Mouse (Mus musculus) heart, embryonic 16.5 days (tissue): ENCODE measurements around the gene Pmch. TPM values are rescaled to one million over a fixed set of nuclear protein-coding genes. Genes with fewer than 3 reads are reported as not detected.

Source experiments
- ATAC-seq: fragments of 200-750 bp; cut with Nextera tagmentation; replicated peaks from 2 replicates; pipeline ENCODE4 v1.8.0; 2017; ENCODE audit warnings: moderate number of reproducible peaks; ENCODE audit not compliant: insufficient read depth, low FRiP score; ENCODE audit errors: extremely low read depth
- H3K27ac ChIP-seq: fragments of 300-500 bp; sonication (generic); 2 replicates; pipeline ENCODE4 v1.5.1; 2014; ENCODE audit warnings: mild to moderate bottlenecking, low read length, control low read depth, moderate library complexity
- H3K27me3 ChIP-seq: fragments of 300-500 bp; sonication (generic); 2 replicates; pipeline ENCODE4 v1.6.1; 2014; ENCODE audit warnings: low read length, mixed read lengths; ENCODE audit not compliant: control insufficient read depth, insufficient read depth
- H3K36me3 ChIP-seq: fragments of 300-500 bp; sonication (generic); 2 replicates; pipeline ENCODE4 v1.6.1; 2014; ENCODE audit not compliant: control insufficient read depth, insufficient read depth
- H3K4me1 ChIP-seq: fragments of 300-500 bp; sonication (generic); 2 replicates; pipeline ENCODE4 v1.6.1; 2014; ENCODE audit warnings: low read length, mixed read lengths; ENCODE audit not compliant: control insufficient read depth, insufficient read depth
- H3K4me2 ChIP-seq: fragments of 300-500 bp; sonication (generic); 2 replicates; pipeline ENCODE4 v1.6.1; 2014; ENCODE audit warnings: low read depth, mild to moderate bottlenecking, control low read depth, low read length
- H3K4me3 ChIP-seq: fragments of 300-500 bp; sonication (generic); 2 replicates; pipeline ENCODE4 v1.5.1; 2014; ENCODE audit warnings: mild to moderate bottlenecking, control low read depth, low read length
- H3K9ac ChIP-seq: fragments of 300-500 bp; sonication (generic); 2 replicates; pipeline ENCODE4 v1.6.1; 2014; ENCODE audit warnings: low read length, control low read depth
- H3K9me3 ChIP-seq: fragments of 300-500 bp; sonication (generic); replicated peaks from 2 replicates; pipeline ENCODE4 v1.6.1; 2016; ENCODE audit warnings: low read length; ENCODE audit not compliant: control insufficient read depth
- WGBS: fragments of 180-500 bp; shearing (Covaris S2); extraction: QIAGEN DNeasy Blood & Tissue Kit; methylation state at CpG from one replicate; pipeline ENCODE4 v1.1.7; 2014; 5-methylcytosine and 5-hydroxymethylcytosine counted together
- polyA plus RNA-seq: library from polyadenylated mRNA; unstranded; fragments of >200 nt; fragmentation: Nextera tagmentation; extraction: Ambion mirVana; gene quantifications from 2 replicates; pipeline ENCODE4 v1.2.1, GENCODE M21; 2015

Pmch gene
- 0.33 TPM in 1 of 2 replicates, not detected in the other for polyA plus RNA-seq

- ATAC-seq: no peak
- Histone ChIP-seq H3K9ac (no peak within 1 kb of the TSS), H3K27ac (no peak within 1 kb of the TSS), H3K27me3 (no peaks in the 10 kb centered on the region), H3K36me3 (peaks cover 5% of the 10 kb centered on the region; the same call in 1 of the 2 replicates), H3K4me1 (no peaks in the 10 kb centered on the region), H3K9me3 (no peaks in the 10 kb centered on the region), H3K4me2 (no peak within 1 kb of the TSS), H3K4me3 (no peak within 1 kb of the TSS)
- WGBS: 64% methylated on average over 5 of the region's 5 CpGs
Measured at GRCm38 (mm10) chr10:88090772-88091171, at the start of gene Pmch. TSS of gene Pmch (plus strand) at chr10:88091072.

DNA sequence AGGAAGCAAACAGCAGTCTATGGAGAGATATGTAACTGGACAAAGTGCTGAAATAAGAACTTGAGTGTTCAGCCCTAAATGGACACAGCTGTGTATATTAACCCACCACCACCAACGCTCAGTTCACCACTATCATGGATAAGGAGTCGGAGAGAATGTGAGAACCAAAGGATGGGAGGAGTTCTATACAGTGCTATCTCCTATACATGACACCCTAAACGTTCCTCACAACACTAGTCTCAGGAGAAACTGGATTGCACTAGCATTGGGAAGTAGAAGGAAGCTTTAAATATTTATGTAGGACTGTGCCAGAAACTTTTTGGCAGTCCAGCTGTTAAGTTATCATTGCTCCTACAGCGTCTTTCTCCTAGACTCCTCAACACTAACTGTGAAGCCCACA is 46.6 kb upstream of the Pmch start:
- Histone ChIP-seq H3K9ac (no peak overlapping the region), H3K4me2 (no peak overlapping the region), H3K36me3 (no peaks in the 10 kb centered on the region), H3K4me1 (no peaks in the 10 kb centered on the region), H3K27ac (no peak overlapping the region), H3K4me3 (no peak overlapping the region), H3K27me3 (no peaks in the 10 kb centered on the region), H3K9me3 (no peaks in the 10 kb centered on the region)
- WGBS: 58% methylated on average over 4 of the region's 4 CpGs
- ATAC-seq: no peak

- H3K4me3 ChIP-seq: no peak overlapping the region
- H3K36me3 ChIP-seq: no peaks in the 10 kb centered on the region
- 67% methylated on average over 11 of the region's 11 CpGs for WGBS
- no peak overlapping the region for H3K27ac ChIP-seq
- no peaks in the 10 kb centered on the region for H3K27me3 ChIP-seq
- H3K9me3 ChIP-seq: no peaks in the 10 kb centered on the region
- ATAC-seq: no peak
- H3K4me1 ChIP-seq: no peaks in the 10 kb centered on the region
- H3K4me2 ChIP-seq: no peak overlapping the region
- H3K9ac ChIP-seq: no peak overlapping the region
Measured at GRCm38 (mm10) chr10:88046098-88046771, 44.6 kb upstream of the Pmch start.

DNA sequence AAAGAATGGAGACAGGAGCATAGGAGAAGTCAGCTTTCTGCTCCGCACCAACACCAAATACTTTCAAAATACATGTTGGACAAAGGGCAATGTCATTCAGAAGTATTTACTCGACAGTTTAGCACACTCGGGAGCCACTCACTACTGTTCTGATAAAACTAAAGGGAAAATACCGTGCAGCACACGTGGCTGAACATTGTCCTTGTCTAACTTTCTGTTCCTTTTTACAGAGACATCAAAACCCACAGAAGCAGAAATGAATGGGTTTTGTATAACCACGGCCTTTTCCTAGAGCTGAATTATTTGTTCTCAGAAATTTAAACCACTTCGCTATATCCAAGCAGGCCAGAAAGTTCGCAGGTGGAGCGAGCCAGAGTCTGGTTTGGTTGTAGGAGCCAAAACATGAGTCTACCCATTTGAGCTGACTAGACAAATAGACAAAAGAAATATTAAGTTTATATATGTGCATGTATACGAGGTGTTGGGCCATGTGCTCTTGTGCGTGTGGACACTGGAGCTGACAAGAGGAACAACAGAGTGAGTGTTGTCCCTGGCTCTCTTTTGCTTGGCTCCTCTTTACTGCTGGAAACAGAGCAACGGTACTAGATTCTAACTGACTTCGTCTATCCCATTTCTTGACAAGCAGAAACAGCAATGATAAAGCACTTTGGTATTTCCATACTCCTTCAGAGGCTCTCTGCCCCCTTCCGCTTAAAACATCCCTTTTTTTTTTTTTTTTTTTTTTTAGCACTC is 36.5 kb upstream of the Pmch start:
- Histone ChIP-seq H3K9me3 (no peaks in the 10 kb centered on the region), H3K4me1 (no peaks in the 10 kb centered on the region), H3K27me3 (no peaks in the 10 kb centered on the region), H3K27ac (no peak overlapping the region), H3K4me2 (no peak overlapping the region), H3K9ac (no peak overlapping the region), H3K36me3 (no peaks in the 10 kb centered on the region), H3K4me3 (no peak overlapping the region)
- WGBS: 62% methylated on average over 14 of the region's 14 CpGs
- no peak for ATAC-seq

- no peaks in the 10 kb centered on the region for H3K4me1 ChIP-seq
- 65% methylated on average over 14 of the region's 14 CpGs for WGBS
- no peak for ATAC-seq
- no peaks in the 10 kb centered on the region for H3K36me3 ChIP-seq
- H3K9ac ChIP-seq: no peak overlapping the region
- H3K4me3 ChIP-seq: no peak overlapping the region
- H3K27me3 ChIP-seq: no peaks in the 10 kb centered on the region
- H3K9me3 ChIP-seq: no peaks in the 10 kb centered on the region
- H3K4me2 ChIP-seq: no peak overlapping the region
- no peak overlapping the region for H3K27ac ChIP-seq
Measured at GRCm38 (mm10) chr10:88056950-88057649, 33.8 kb upstream of the Pmch start.

DNA sequence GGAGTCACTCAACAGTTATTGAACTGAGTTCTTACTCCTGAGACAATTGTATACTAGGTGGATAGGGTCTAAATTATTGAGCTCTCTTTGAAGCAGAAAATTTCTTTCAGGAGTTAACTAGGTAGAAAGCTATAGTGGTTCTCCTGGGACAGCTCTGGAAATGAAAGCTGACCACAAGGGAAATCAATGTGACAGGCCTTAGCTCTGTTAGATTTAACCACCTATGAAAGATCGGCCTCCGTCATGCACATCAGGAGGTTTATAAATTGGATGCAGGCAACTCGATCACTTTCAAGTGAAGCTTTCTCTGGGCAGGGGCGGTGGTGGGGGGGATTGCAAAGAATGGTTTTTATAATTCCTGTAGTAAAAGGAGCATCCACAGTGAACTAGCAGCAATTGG is 27.4 kb upstream of the Pmch start:
- H3K4me1 ChIP-seq: no peaks in the 10 kb centered on the region
- no peak overlapping the region for H3K4me2 ChIP-seq
- H3K27ac ChIP-seq: no peak overlapping the region
- no peak overlapping the region for H3K4me3 ChIP-seq
- no peak overlapping the region for H3K9ac ChIP-seq
- H3K36me3 ChIP-seq: no peaks in the 10 kb centered on the region
- WGBS: 79% methylated on average over 4 of the region's 4 CpGs
- H3K9me3 ChIP-seq: no peaks in the 10 kb centered on the region
- no peak for ATAC-seq
- no peaks in the 10 kb centered on the region for H3K27me3 ChIP-seq

- Histone ChIP-seq H3K27me3 (no peaks in the 10 kb centered on the region), H3K27ac (no peak overlapping the region), H3K4me1 (no peaks in the 10 kb centered on the region), H3K4me2 (no peak overlapping the region), H3K9me3 (no peaks in the 10 kb centered on the region), H3K9ac (no peak overlapping the region), H3K4me3 (no peak overlapping the region), H3K36me3 (no peaks in the 10 kb centered on the region)
- WGBS: 51% methylated on average over 2 of the region's 2 CpGs
- no peak for ATAC-seq
Measured at GRCm38 (mm10) chr10:88064872-88065271, 26.0 kb upstream of the Pmch start.

DNA sequence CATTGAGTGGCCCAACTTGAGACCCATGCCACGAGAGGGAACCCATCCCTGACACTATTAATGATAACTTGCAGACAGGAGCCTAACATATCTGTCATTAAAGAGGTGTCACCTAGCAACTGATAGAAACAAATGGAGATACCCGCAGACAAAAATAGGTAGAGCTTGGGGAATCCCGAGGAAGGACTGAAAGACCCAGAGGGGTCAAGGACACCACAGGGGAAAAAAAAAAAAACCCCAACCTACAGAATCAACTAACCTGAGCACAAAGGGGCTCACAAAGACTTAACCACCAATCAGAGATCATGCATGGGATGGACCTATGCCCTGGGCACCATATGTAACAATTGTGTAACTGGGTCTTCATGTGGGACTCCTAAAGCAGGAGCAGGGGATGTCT is 23.5 kb upstream of the Pmch start:
- H3K9me3 ChIP-seq: no peaks in the 10 kb centered on the region
- H3K27ac ChIP-seq: no peak overlapping the region
- H3K4me3 ChIP-seq: no peak overlapping the region
- H3K36me3 ChIP-seq: no peaks in the 10 kb centered on the region
- H3K4me1 ChIP-seq: no peaks in the 10 kb centered on the region
- H3K9ac ChIP-seq: no peak overlapping the region
- H3K4me2 ChIP-seq: no peak overlapping the region
- 52% methylated on average over 3 of the region's 3 CpGs for WGBS
- ATAC-seq: no peak
- H3K27me3 ChIP-seq: no peaks in the 10 kb centered on the region

GRCm38 (mm10) chr10:88106169-88106568 is 15.3 kb downstream of the Pmch start:
- Histone ChIP-seq H3K27ac (no peak overlapping the region), H3K9ac (no peak overlapping the region), H3K4me2 (no peak overlapping the region), H3K4me3 (no peak overlapping the region), H3K27me3 (no peaks in the 10 kb centered on the region), H3K36me3 (no peaks in the 10 kb centered on the region), H3K9me3 (no peaks in the 10 kb centered on the region), H3K4me1 (no peaks in the 10 kb centered on the region)
- no peak for ATAC-seq
- 82% methylated on average over 2 of the region's 2 CpGs for WGBS
